Mouse (Mus musculus) T-helper 17 cell (primary cell): Measurements from ENCODE around the gene Gm17387.

Experiments
- in situ Hi-C, 2 experiments: fragments of 300-600 bp; cut with MboI, MseI; formaldehyde crosslinking; loops; 1 replicate in 1 of 2; 2 replicates in 1 of 2; pipeline ENCODE4 v1.15.1; 2025; ENCODE audit warnings: high pct_unique_total_duplicates in 2 of 2

Gene Gm17387

DNA sequence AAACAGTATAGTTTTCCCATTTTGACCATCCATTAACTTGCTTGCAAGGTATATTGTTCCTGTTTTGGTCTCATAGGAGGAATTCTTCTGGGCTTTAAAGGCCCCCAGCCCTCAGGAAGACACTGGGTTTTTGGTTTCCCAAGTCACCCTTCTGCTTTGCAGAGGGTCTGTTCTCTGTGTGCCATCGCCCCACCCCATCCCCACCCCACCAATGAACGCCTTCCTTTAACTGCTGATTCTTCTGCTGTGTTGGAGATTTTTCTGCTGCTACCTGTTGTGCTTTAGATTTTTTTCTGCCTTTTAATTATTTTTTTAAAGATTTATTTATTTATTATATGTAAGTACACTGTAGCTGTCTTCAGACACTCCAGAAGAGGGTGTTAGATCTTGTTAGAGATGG, at the start of gene Gm17387:
Gm17387 (plus strand) TSS at position 301 of the 400 bp plus-strand sequence.
- in situ Hi-C loops, result no loop called here

- in situ Hi-C loops, result no loop called here
Measured at GRCm38 (mm10) chr7:140981704-140982103, 47.2 kb upstream of the Gm17387 start.

GRCm38 (mm10) chr7:140982971-140983370, 46.0 kb upstream of the Gm17387 start:
- in situ Hi-C loops, result no loop called here

- in situ Hi-C loops, result no loop called here
Measured at GRCm38 (mm10) chr7:140987182-140988138, 41.5 kb upstream of the Gm17387 start.

DNA sequence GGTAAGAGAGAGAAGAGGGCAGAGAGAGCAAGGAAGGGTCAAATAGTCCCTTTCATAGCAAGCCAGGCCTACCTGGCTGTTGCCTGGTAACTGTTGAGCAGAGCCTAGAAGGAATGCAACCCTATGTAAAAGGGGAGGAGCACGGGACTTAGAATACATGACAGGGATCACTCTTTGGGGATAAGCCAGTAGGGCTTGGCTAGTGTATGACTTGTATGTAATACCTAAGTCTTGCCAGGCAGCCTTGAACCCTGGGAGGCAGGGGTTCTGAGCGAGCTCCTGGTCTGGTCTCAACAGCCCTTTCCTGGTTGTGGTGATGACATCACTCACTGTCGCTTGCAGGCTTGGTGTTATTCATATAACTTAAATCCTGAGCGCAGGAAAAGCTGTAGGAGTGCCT, 39.9 kb upstream of the Gm17387 start:
- in situ Hi-C loops, result no loop called here

- in situ Hi-C loops, result no loop called here
Measured at GRCm38 (mm10) chr7:140990185-140990584, 38.7 kb upstream of the Gm17387 start.

DNA sequence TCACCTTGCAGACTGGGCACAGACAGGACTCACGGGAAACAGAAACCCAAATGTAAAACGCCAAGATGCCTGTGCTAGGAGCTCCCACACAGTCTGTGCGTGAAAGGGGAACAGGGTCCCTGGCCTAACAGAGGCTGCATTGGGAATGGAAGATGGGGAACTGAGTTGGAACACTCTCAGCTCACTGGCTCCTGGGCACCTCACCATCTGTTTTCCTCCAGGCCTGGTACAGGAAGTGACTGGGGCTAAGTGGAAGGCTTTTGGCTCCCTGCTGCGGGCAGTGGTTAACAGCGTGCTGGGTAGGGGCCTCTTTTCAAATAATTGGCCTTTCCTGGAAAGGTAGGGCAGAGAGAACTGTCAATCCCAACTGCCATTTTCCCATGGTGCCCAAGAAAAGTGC, 38.3 kb upstream of the Gm17387 start:
- in situ Hi-C loops, result no loop called here

- in situ Hi-C loops, result no loop called here
Measured at GRCm38 (mm10) chr7:140991117-140991689, 37.7 kb upstream of the Gm17387 start.

DNA sequence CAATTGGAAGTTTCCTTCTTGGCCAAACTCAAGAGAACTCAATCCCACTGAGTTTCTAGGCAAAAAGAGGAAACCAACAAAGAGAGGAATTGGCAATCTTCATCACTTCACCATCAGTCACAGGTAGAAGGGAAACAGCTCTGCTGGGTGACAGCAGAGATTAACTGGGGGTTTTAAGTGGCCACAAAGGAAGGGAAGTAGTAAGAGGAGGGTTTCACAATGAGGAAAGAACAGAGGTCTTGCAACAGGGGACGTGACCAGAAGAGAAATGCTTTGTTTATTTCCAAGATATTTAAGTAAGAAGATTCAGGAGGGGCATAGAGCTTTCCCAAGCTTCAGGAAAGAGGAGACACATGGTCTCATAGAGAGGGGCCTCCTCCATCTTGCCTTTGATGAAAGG, 31.1 kb upstream of the Gm17387 start:
- in situ Hi-C loops, result no loop called here

- in situ Hi-C loops, result no loop called here
Measured at GRCm38 (mm10) chr7:140998853-140999700, 29.9 kb upstream of the Gm17387 start.

GRCm38 (mm10) chr7:141000881-141001708, 27.8 kb upstream of the Gm17387 start:
- in situ Hi-C loops, result no loop called here

GRCm38 (mm10) chr7:141003248-141004010, 25.5 kb upstream of the Gm17387 start:
- in situ Hi-C loops, result no loop called here

DNA sequence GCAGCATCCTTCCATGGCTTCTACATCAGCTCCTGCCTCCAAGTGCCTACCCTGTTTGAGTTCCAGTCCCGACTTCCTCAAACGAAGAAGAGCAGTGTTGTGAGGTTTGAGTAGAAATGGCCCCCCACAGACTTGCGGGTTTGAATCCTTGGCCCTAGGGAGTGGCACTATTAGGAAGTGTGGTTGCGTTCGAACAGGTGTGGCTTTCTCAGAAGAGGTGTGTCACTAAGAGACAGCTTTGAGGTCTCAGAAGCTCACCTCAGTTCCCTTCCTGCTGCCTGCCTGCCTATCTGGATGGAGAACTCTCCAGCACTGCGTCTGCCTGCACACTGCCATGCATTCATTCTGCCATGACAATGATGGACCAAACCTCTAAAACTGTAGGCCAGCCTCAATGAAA, 22.5 kb upstream of the Gm17387 start:
- in situ Hi-C loops, result no loop called here

DNA sequence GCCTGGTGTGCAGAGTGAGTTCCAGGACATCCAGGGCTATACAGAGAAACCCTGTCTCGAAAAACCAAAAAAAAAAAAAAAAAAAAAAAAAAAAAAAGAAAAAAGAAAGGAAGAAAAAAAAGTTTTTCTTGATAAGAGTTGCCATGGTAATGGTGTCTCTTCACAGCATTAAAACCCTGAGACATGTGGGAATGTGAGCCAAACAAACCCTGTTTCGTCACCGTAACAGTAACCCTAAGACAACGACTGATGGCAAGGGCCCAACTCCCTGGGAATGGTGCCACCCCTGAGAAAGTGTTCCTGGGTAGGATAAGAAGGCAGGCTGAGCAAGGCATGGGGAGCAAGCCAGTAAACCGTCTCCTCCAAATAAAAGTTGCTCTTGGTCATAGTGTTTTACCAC, 22.0 kb upstream of the Gm17387 start:
- in situ Hi-C loops, result no loop called here

DNA sequence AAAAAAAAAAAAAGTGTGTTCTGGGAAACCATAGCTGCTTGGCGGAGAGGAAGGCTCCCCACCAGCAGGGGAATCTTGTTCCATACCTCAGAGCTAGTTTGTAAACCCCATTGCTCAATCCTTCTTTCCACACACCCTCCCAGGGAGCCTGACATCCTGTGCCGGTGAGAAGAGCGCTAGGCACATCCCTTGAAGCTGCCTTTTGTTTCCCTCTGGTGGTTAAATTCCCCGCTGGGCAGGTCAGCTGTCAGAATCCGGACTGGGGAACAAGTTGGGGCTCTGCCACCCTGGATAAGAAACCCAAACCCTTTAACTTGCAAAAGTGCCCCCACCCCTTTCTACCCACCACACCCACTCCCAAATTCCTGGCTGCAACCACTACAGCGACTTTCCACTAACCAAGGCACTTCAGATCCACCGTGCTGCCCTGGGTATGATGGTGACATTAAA, 20.6 kb upstream of the Gm17387 start:
- in situ Hi-C loops, result no loop called here

GRCm38 (mm10) chr7:141008938-141009660, 19.8 kb upstream of the Gm17387 start:
- in situ Hi-C loops, result no loop called here

DNA sequence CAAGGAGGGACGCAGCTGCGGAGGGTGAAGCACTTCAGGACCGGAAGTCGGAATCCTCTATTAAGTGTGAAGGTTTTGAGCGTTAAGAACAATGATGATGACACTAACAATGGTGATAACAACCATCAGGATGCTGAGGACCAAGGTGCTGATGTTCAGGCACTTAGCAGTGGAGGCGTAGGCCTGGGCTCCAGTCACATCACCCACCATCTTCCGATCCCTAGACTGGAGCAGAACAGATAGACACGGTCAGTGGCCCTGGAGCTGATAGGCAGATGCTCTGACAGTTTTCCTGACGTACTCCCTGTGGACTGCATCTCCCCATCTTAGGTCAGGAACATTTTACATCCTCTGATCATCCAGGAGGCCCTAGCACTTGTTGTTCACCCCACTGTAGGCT, 19.3 kb upstream of the Gm17387 start:
- in situ Hi-C loops, result loop anchor here (5.0 kb wide), 2 partner anchors 38 to 167 kb away; no protein-coding TSS in a partner anchor

GRCm38 (mm10) chr7:141010593-141010992, 18.3 kb upstream of the Gm17387 start, which contains the start of gene Ifitm3:
TSS of gene Ifitm3 (minus strand) at chr7:141010770.
- in situ Hi-C loops, result loop anchor here (5.0 kb wide), 2 partner anchors 37 to 168 kb away; no protein-coding TSS in a partner anchor

DNA sequence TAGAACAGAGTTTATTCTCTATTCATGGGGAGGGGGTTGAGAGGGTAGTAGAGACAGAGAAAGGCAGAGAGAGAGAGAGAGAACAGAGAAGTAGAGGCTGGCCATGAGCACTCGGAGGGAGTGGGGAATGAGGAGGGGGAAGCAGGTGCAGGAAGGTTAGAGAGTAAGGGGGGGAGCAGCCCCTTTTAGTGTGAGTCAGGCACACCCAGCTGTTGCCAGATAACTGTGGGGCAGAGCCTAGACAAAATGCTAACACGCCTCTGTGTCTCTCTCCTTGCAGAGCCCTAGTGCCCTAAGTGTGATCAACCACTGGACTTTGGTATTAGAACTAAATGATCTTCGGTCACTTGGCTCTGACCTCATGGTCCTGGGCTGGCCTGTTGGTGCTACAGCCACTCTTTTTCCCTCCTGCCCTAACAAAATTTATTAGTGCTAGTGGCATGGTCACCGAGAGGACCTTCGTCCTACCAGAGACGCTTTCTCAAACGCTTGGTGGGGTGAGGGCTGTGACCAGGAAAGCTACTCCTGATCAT, 17.6 kb upstream of the Gm17387 start:
- in situ Hi-C loops, result loop anchor here (5.0 kb wide), 2 partner anchors 36 to 169 kb away; no protein-coding TSS in a partner anchor
